Comparison of ENCODE assay signal across 21 mouse cellular contexts in genomic region chr14:29278901-29279300, GRCm38 (mm10).
DNase-seq lines count a peak whose midpoint lies in the region; ATAC-seq and TF ChIP-seq lines count a peak whose summit lies in the region.
"Had no signal": no experiment of that assay in that cellular context is flagged by ENCODE, and none has a peak within 500 bp of the region (broad histone marks: within the 10 kb centered on the region; RNA-seq: fewer than 3 reads in every experiment).

No protein-coding gene starts in this region.

- no peak overlapping the region for H3K4me3 ChIP-seq in hindbrain, postnatal 0 days (ENCODE audit: low read length)
- H3K4me3 ChIP-seq in hindbrain, embryonic 14.5 days (replicated peaks; ENCODE audit: low read length): no peak overlapping the region
- no peak overlapping the region for H3K4me3 ChIP-seq in lung, postnatal 0 days (ENCODE audit: low read depth, low read length)
- H3K4me3 ChIP-seq: embryonic facial prominence, embryonic 10.5 days; embryonic facial prominence, embryonic 12.5 days; forebrain, embryonic 13.5 days; forebrain, embryonic 15.5 days had no signal

- 88% methylated on average over 1 of the region's 1 CpGs for WGBS in hindbrain, postnatal 0 days
- 96% methylated on average over 1 of the region's 1 CpGs for WGBS in hindbrain, embryonic 14.5 days
- WGBS in lung, postnatal 0 days: 71% methylated on average over 1 of the region's 1 CpGs

- no peak for TF ChIP-seq EP300 in lung, postnatal 0 days (IDR thresholded peaks at IDR 0.05)

- H3K27me3 ChIP-seq in hindbrain, postnatal 0 days (ENCODE audit: insufficient read depth, low read length): no peaks in the 10 kb centered on the region
- no peaks in the 10 kb centered on the region for H3K27me3 ChIP-seq in hindbrain, embryonic 14.5 days (ENCODE audit: control insufficient read depth, insufficient read depth, low read length)
- no peaks in the 10 kb centered on the region for H3K27me3 ChIP-seq in lung, postnatal 0 days (replicated peaks; ENCODE audit: insufficient read depth, low read length)
- H3K27me3 ChIP-seq: CH12.LX; embryonic facial prominence, embryonic 12.5 days; forebrain, embryonic 13.5 days; forebrain, embryonic 15.5 days; Patski had no signal

- H3K9me3 ChIP-seq in hindbrain, postnatal 0 days (ENCODE audit: low read length): no peaks in the 10 kb centered on the region
- H3K9me3 ChIP-seq in hindbrain, embryonic 14.5 days (ENCODE audit: control insufficient read depth, low read length): no peaks in the 10 kb centered on the region
- H3K9me3 ChIP-seq in lung, postnatal 0 days (ENCODE audit: low read length): no peaks in the 10 kb centered on the region
- H3K9me3 ChIP-seq: embryonic facial prominence, embryonic 10.5 days; embryonic facial prominence, embryonic 12.5 days; forebrain, embryonic 13.5 days; forebrain, embryonic 15.5 days had no signal

- H3K4me2 ChIP-seq in hindbrain, postnatal 0 days (ENCODE audit: low read depth, low read length): no peak overlapping the region
- no peak overlapping the region for H3K4me2 ChIP-seq in hindbrain, embryonic 14.5 days (replicated peaks)
- no peak overlapping the region for H3K4me2 ChIP-seq in lung, postnatal 0 days (replicated peaks; ENCODE audit: low read depth, low read length)
- H3K4me2 ChIP-seq: embryonic facial prominence, embryonic 12.5 days; forebrain, embryonic 13.5 days; forebrain, embryonic 15.5 days had no signal

- no peak for TF ChIP-seq CTCF in hindbrain, postnatal 0 days (IDR thresholded peaks at IDR 0.05; ENCODE audit: low read depth)
- no peak for TF ChIP-seq CTCF in lung, postnatal 0 days (IDR thresholded peaks at IDR 0.05)

- ATAC-seq in hindbrain, postnatal 0 days: no peak
- no peak for ATAC-seq in hindbrain, embryonic 14.5 days (ENCODE audit: low FRiP score)
- peak; percentile 5; the same call in 1 of the 2 replicates for ATAC-seq in lung, postnatal 0 days
- ATAC-seq: activated CD4-positive, CD25-positive, alpha-beta regulatory T cell, adult 4 months; CD4-positive, CD25-positive, alpha-beta regulatory T cell, adult 4 months; forebrain, embryonic 13.5 days; forebrain, embryonic 15.5 days; forebrain, postnatal 0 days; Patski had no signal

- no peak overlapping the region for H3K27ac ChIP-seq in hindbrain, postnatal 0 days
- no peak overlapping the region for H3K27ac ChIP-seq in hindbrain, embryonic 14.5 days
- no peak overlapping the region for H3K27ac ChIP-seq in lung, postnatal 0 days (ENCODE audit: low read length)
- H3K27ac ChIP-seq: embryonic facial prominence, embryonic 10.5 days; embryonic facial prominence, embryonic 12.5 days; forebrain, embryonic 13.5 days; forebrain, embryonic 15.5 days had no signal

- H3K4me1 ChIP-seq in hindbrain, postnatal 0 days (ENCODE audit: insufficient read depth, low read length): no peaks in the 10 kb centered on the region
- H3K4me1 ChIP-seq in hindbrain, embryonic 14.5 days (replicated peaks; ENCODE audit: control insufficient read depth, insufficient read depth, low read length): no peaks in the 10 kb centered on the region
- no peaks in the 10 kb centered on the region for H3K4me1 ChIP-seq in lung, postnatal 0 days (ENCODE audit: insufficient read depth, low read depth, low read length)
- H3K4me1 ChIP-seq: embryonic facial prominence, embryonic 10.5 days; embryonic facial prominence, embryonic 12.5 days; forebrain, embryonic 13.5 days; forebrain, embryonic 15.5 days had no signal

- H3K36me3 ChIP-seq in hindbrain, postnatal 0 days (ENCODE audit: insufficient read depth, low read length): no peaks in the 10 kb centered on the region
- no peaks in the 10 kb centered on the region for H3K36me3 ChIP-seq in hindbrain, embryonic 14.5 days (replicated peaks; ENCODE audit: control insufficient read depth, insufficient read depth)
- H3K36me3 ChIP-seq in lung, postnatal 0 days (ENCODE audit: insufficient read depth, low read length): no peaks in the 10 kb centered on the region
- H3K36me3 ChIP-seq: embryonic facial prominence, embryonic 10.5 days; embryonic facial prominence, embryonic 12.5 days; forebrain, embryonic 15.5 days; G1E had no signal

- peak; percentile 85 to 89 for DNase-seq in cerebellum, postnatal 10 days
- no peak for DNase-seq in cerebellum, adult 11-12 months
- DNase-seq in cerebellum, postnatal 25 days: peak; percentile 31 to 62
- no peak for DNase-seq in cerebellum, adult 9-10 months
- DNase-seq in hindbrain, postnatal 0 days (ENCODE audit: low spot score): peak; percentile 49
- DNase-seq in hindbrain, embryonic 14.5 days (ENCODE audit: low spot score): no peak
- no peak for DNase-seq in lung, postnatal 0 days (ENCODE audit: low spot score)
- DNase-seq in lung, postnatal 14 days: no peak
- DNase-seq: adrenal gland, adult 8-10 months; B cell, adult 2 months; cerebellum, adult 11 months; forebrain, postnatal 0 days had no signal

- H3K9ac ChIP-seq in hindbrain, postnatal 0 days (replicated peaks; ENCODE audit: low read length): no peak overlapping the region
- no peak overlapping the region for H3K9ac ChIP-seq in hindbrain, embryonic 14.5 days
- no peak overlapping the region for H3K9ac ChIP-seq in lung, postnatal 0 days (replicated peaks; ENCODE audit: low read depth)
- H3K9ac ChIP-seq: embryonic facial prominence, embryonic 12.5 days; forebrain, embryonic 13.5 days; forebrain, embryonic 15.5 days; forebrain, postnatal 0 days had no signal

Comparison
In these comparisons a context has a peak if more than half of its experiments do, and no peak if none do; other contexts are left out.
1. DNase-seq: peak in cerebellum, postnatal 10 days (2 of 2), cerebellum, postnatal 25 days (2 of 2) and hindbrain, postnatal 0 days (single experiment); none in cerebellum, adult 11-12 months (single experiment), cerebellum, adult 9-10 months (single experiment), hindbrain, embryonic 14.5 days (single experiment), lung, postnatal 0 days (single experiment) and lung, postnatal 14 days (single experiment).